Mouse (Mus musculus): ENCODE results near the gene Nodal. TPM values are rescaled to one million over a fixed set of nuclear protein-coding genes. Genes with fewer than 3 reads are reported as not detected.
A peak's percentile ranks its signal among the peaks of the same experiment; 100 is the strongest.

The Nodal gene
- polyA plus RNA-seq, 1 experiment = 0.12 TPM

DNA sequence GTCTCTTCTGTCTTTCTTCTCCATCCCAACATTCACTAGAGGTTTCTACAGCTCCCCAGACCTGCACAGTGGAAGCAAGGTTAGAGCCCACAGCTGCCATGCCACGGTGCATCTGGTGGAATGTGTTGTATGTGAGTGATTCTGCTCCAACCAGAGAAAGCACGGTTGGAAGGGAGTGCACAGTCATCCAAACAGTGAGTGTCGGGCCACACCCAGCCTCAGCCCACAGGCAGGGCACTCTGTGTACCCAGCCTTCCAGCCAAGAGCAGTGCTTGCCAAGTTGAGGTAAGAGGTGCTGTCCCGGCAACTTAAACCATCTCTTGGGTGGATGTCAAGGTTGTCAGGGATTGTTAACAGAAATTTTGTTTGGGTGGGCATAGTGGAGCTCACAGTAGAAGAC is 47.2 kb downstream of the Nodal start:
- TF ChIP-seq POLR2A (IDR thresholded peaks at IDR 0.05; ENCODE audit: borderline replicate concordance, extremely low read depth, insufficient read depth, insufficient read length, poor library complexity, severe bottlenecking) = no peak
- no peak for DNase-seq (ENCODE audit: low read depth)

GRCm38 (mm10) chr10:61466242-61466641 is 48.5 kb downstream of the Nodal start:
- DNase-seq (ENCODE audit: low read depth) = no peak
- TF ChIP-seq POLR2A (IDR thresholded peaks at IDR 0.05; ENCODE audit: borderline replicate concordance, extremely low read depth, insufficient read depth, insufficient read length, poor library complexity, severe bottlenecking) (no peak), CTCF (IDR thresholded peaks at IDR 0.05; ENCODE audit: borderline replicate concordance, extremely low read depth, insufficient read depth, insufficient read length) (peak; percentile 52; the same call in 1 of the 2 replicates)

GRCm38 (mm10) chr10:61466873-61467272 is 49.1 kb downstream of the Nodal start:
- TF ChIP-seq POLR2A (IDR thresholded peaks at IDR 0.05; ENCODE audit: borderline replicate concordance, extremely low read depth, insufficient read depth, insufficient read length, poor library complexity, severe bottlenecking) = no peak
- peak; percentile 78; the same call in 1 of the 2 replicates for TF ChIP-seq CTCF (IDR thresholded peaks at IDR 0.05; ENCODE audit: borderline replicate concordance, extremely low read depth, insufficient read depth, insufficient read length)
- peak; percentile 82 for DNase-seq (ENCODE audit: low read depth)

DNA sequence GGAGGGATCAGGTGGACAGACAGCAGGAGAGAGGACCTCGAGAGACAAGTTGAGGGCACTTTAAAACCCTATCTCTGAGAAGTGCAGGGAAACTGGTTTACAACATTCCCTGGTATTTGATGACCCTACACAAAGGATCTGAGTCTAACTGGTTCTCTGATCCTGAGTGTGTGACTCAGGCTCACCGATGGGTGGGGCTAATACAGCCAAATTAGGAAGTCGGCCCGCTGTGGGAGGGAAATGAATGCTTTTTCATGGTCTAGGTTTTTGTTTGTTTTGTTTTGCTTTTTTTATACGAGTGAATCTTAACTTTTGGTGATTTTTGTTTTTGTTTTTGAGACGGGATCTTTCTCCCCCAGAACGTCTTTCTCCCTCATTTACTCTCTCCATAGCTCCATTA is 51.1 kb downstream of the Nodal start:
- TF ChIP-seq POLR2A (IDR thresholded peaks at IDR 0.05; ENCODE audit: borderline replicate concordance, extremely low read depth, insufficient read depth, insufficient read length, poor library complexity, severe bottlenecking) = no peak
- TF ChIP-seq CTCF (IDR thresholded peaks at IDR 0.05; ENCODE audit: borderline replicate concordance, extremely low read depth, insufficient read depth, insufficient read length) = no peak
- DNase-seq (ENCODE audit: low read depth) = no peak

GRCm38 (mm10) chr10:61473640-61474039 is 55.9 kb downstream of the Nodal start:
- DNase-seq (ENCODE audit: low read depth) = no peak

GRCm38 (mm10) chr10:61474344-61474743 is 56.6 kb downstream of the Nodal start:
- TF ChIP-seq POLR2A (IDR thresholded peaks at IDR 0.05; ENCODE audit: borderline replicate concordance, extremely low read depth, insufficient read depth, insufficient read length, poor library complexity, severe bottlenecking) (no peak), CTCF (IDR thresholded peaks at IDR 0.05; ENCODE audit: borderline replicate concordance, extremely low read depth, insufficient read depth, insufficient read length) (no peak)
- DNase-seq (ENCODE audit: low read depth) = no peak

More at GRCm38 (mm10) chr10:61473640-61474039, 55.9 kb downstream of the Nodal start:
- TF ChIP-seq POLR2A (IDR thresholded peaks at IDR 0.05; ENCODE audit: borderline replicate concordance, extremely low read depth, insufficient read depth, insufficient read length, poor library complexity, severe bottlenecking) = no peak
- no peak for TF ChIP-seq CTCF (IDR thresholded peaks at IDR 0.05; ENCODE audit: borderline replicate concordance, extremely low read depth, insufficient read depth, insufficient read length)

Other genes with a start within 250 kb of the Nodal start
- gene Tbata, start 246.0 kb upstream of the Nodal start, polyA plus RNA-seq (2012; rRNA removed) = 0.23 and 1.4 TPM in 2 replicates
- gene Adamts14, start 144.5 kb upstream of the Nodal start, polyA plus RNA-seq (2012; rRNA removed) = 0.44 and 1.3 TPM in 2 replicates
- 0.04 TPM in 1 of 2 replicates, not detected in the other for gene Prf1, start 120.1 kb upstream of the Nodal start, polyA plus RNA-seq (2012; rRNA removed)
- 23.3 and 28.6 TPM in 2 replicates for gene Pald1, start 34.4 kb upstream of the Nodal start, polyA plus RNA-seq (2012; rRNA removed)
- 72.0 and 86.6 TPM in 2 replicates for gene Eif4ebp2, start 34.7 kb downstream of the Nodal start, polyA plus RNA-seq (2012; rRNA removed)
- 23.6 and 25.6 TPM in 2 replicates for gene Lrrc20, start 57.8 kb downstream of the Nodal start, polyA plus RNA-seq (2012; rRNA removed)
- 0.62 and 0.94 TPM in 2 replicates for gene Npffr1, start 177.5 kb downstream of the Nodal start, polyA plus RNA-seq (2012; rRNA removed)
- gene Ppa1, start 230.6 kb downstream of the Nodal start, polyA plus RNA-seq (2012; rRNA removed) = 121 and 140 TPM in 2 replicates

Data from brain, embryonic 14.5 days (tissue).